ENCODE assay signal across 10 mouse cellular contexts in genomic region chr19:24673762-24674161, GRCm38 (mm10). TPM values are rescaled to one million over a fixed set of nuclear protein-coding genes. Genes with fewer than 3 reads are reported as not detected.
A peak's percentile ranks its signal among the peaks of the same experiment; 100 is the strongest.
DNase-seq lines count a peak whose midpoint lies in the region; ATAC-seq and TF ChIP-seq lines count a peak whose summit lies in the region.
"Had no signal": no experiment of that assay in that cellular context is flagged by ENCODE, and none has a peak within 500 bp of the region (broad histone marks: within the 10 kb centered on the region; RNA-seq: fewer than 3 reads in every experiment).

Gene Tmem252, plus strand, starts transcription at chr19:24674008.

- H3K4me1 ChIP-seq in heart, embryonic 13.5 days, result peaks cover 56% of the 10 kb centered on the region
- peaks cover 20% of the 10 kb centered on the region for H3K4me1 ChIP-seq in heart, embryonic 11.5 days (ENCODE audit: control insufficient read depth, insufficient read depth, low read length)
- peaks cover 3% of the 10 kb centered on the region for H3K4me1 ChIP-seq in thymus, adult 2 months (replicated peaks; ENCODE audit: control insufficient read depth, insufficient read depth, low read length)

- H3K4me2 ChIP-seq in heart, embryonic 13.5 days, result no peak within 1 kb of the TSS
- no peak within 1 kb of the TSS for H3K4me2 ChIP-seq in heart, embryonic 11.5 days
- H3K4me2 ChIP-seq: midbrain, embryonic 11.5 days had no signal

- no peak within 1 kb of the TSS for H3K4me3 ChIP-seq in heart, embryonic 13.5 days
- H3K4me3 ChIP-seq in heart, embryonic 11.5 days (ENCODE audit: low read depth, low read length), result no peak within 1 kb of the TSS
- no peak within 1 kb of the TSS for H3K4me3 ChIP-seq in thymus, adult 2 months (ENCODE audit: control insufficient read depth, insufficient read depth, low read length)

- no peaks in the 10 kb centered on the region for H3K27me3 ChIP-seq in heart, embryonic 13.5 days (replicated peaks)
- no peaks in the 10 kb centered on the region for H3K27me3 ChIP-seq in heart, embryonic 11.5 days (ENCODE audit: control insufficient read depth, insufficient read depth, low read length)
- no peaks in the 10 kb centered on the region for H3K27me3 ChIP-seq in thymus, adult 2 months (ENCODE audit: control insufficient read depth, insufficient read depth, low read length)

- WGBS in heart, embryonic 13.5 days, result 58% methylated on average over 4 of the region's 4 CpGs
- WGBS in heart, embryonic 11.5 days (ENCODE audit: insufficient replicate concordance), result 58% methylated on average over 4 of the region's 4 CpGs
- WGBS in thymus, adult 2 months, result 56% methylated on average over 4 of the region's 4 CpGs

- no peak for TF ChIP-seq POLR2A in thymus, adult 2 months (IDR thresholded peaks at IDR 0.05; ENCODE audit: control insufficient read depth, extremely low read depth, insufficient read depth, low read length, poor library complexity)

- peak within 1 kb of the TSS; percentile 32 for H3K27ac ChIP-seq in heart, embryonic 13.5 days (replicated peaks)
- no peak within 1 kb of the TSS for H3K27ac ChIP-seq in heart, embryonic 11.5 days (ENCODE audit: low read depth, low read length)
- H3K27ac ChIP-seq in thymus, adult 2 months (ENCODE audit: control insufficient read depth, insufficient read depth, low read length), result no peak within 1 kb of the TSS
- H3K27ac ChIP-seq: liver, embryonic 14.5 days had no signal

- H3K9me3 ChIP-seq in heart, embryonic 13.5 days, result no peaks in the 10 kb centered on the region
- H3K9me3 ChIP-seq in heart, embryonic 11.5 days (replicated peaks; ENCODE audit: control insufficient read depth, low read length), result no peaks in the 10 kb centered on the region

- no peaks in the 10 kb centered on the region for H3K36me3 ChIP-seq in heart, embryonic 13.5 days
- no peaks in the 10 kb centered on the region for H3K36me3 ChIP-seq in heart, embryonic 11.5 days (ENCODE audit: control insufficient read depth, insufficient read depth, low read length)
- no peaks in the 10 kb centered on the region for H3K36me3 ChIP-seq in thymus, adult 2 months (ENCODE audit: control insufficient read depth, insufficient read depth, low read length)

- no peak for ATAC-seq in heart, embryonic 13.5 days (ENCODE audit: extremely low read depth, insufficient number of reproducible peaks, low FRiP score, low TSS enrichment)
- ATAC-seq in heart, embryonic 11.5 days (replicated peaks; ENCODE audit: insufficient number of reproducible peaks, low FRiP score, low TSS enrichment), result no peak
- no peak for ATAC-seq in activated CD4-positive, CD25-positive, alpha-beta regulatory T cell, adult 4 months

- H3K9ac ChIP-seq in heart, embryonic 13.5 days, result no peak within 1 kb of the TSS
- H3K9ac ChIP-seq in heart, embryonic 11.5 days (ENCODE audit: low read depth, low read length), result no peak within 1 kb of the TSS
- H3K9ac ChIP-seq: liver, embryonic 14.5 days had no signal

- no peak for TF ChIP-seq CTCF in thymus, adult 2 months (IDR thresholded peaks at IDR 0.05; ENCODE audit: borderline replicate concordance, control insufficient read depth, extremely low read depth, insufficient read depth, low read length, poor library complexity)

- DNase-seq in R1 (ENCODE audit: low read depth, low spot score), result peak; percentile 21
- DNase-seq in kidney, adult 11 months, result peak; percentile 70
- peak; percentile 16 to 43 for DNase-seq in kidney, postnatal 4 days
- DNase-seq in testis, postnatal 14 days (ENCODE audit: low spot score), result no peak
- DNase-seq in thymus, adult 2 months, result no peak

RNA-seq across cellular contexts. Expression of gene Tmem252, which starts in this region (rescaled TPM):
- polyA plus RNA-seq in heart, embryonic 13.5 days (2015; fragmentation: Nextera tagmentation; extraction: Ambion mirVana), result 3.6 and 3.7 TPM in 2 replicates
- polyA plus RNA-seq in heart, embryonic 11.5 days (2014; fragmentation: Nextera tagmentation; extraction: Ambion mirVana), result 4.6 and 6.0 TPM in 2 replicates
- 0.08 and 0.31 TPM in 2 replicates for polyA plus RNA-seq in thymus, adult 2 months (2012; rRNA removed)
- polyA plus RNA-seq in activated CD4-positive, CD25-positive, alpha-beta regulatory T cell, adult 4 months (2017; shearing (Covaris generic)), result not detected

Comparison
In these comparisons a context has a peak if more than half of its experiments do, and no peak if none do; other contexts are left out.
1. DNase-seq: peak in R1 (single experiment), kidney, adult 11 months (single experiment) and kidney, postnatal 4 days (2 of 2); none in testis, postnatal 14 days (single experiment) and thymus, adult 2 months (single experiment).